Mouse (Mus musculus): ENCODE measurements around the gene Hif3a.
"Not testable (repeated sequence)": the region's sequence is repeated elsewhere in the genome, so short reads cannot be mapped to it uniquely, and the experiment has no call there.

DNA sequence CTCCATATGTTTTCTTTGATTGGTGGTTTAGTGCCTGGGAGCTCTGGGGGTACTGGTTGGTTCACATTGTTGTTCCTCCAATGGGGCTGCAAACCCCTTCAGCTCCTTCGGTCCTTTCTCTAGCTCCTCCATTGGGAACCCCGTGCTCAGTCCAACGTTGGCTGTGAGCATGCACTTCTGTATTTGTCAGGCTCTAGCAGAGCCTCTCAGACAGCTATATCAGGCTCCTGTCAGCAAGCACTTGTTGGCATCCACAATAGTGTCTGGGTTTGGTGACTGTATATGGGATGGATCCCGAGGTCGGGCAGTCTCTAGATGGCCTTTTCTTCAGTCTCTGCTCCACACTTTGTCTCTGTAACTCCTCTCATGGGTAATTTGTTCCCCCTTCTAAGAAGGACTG is 5.4 kb upstream of the Hif3a start:
- TF ChIP-seq POLR2A (IDR thresholded peaks at IDR 0.05; ENCODE audit: low read depth, low read length); CTCF (IDR thresholded peaks at IDR 0.05; ENCODE audit: extremely low read depth, insufficient read depth, insufficient read length, insufficient replicate concordance): not testable (repeated sequence)
